Mouse (Mus musculus): ENCODE data around the gene Cdh23. TPM values are rescaled to one million over a fixed set of nuclear protein-coding genes. Genes with fewer than 3 reads are reported as not detected.

Gene Cdh23
- polyA plus RNA-seq, 1 experiment from 2014 or later: 6.8 TPM

GRCm38 (mm10) chr10:60422756-60423155, 273.5 kb downstream of the Cdh23 start:
- no peak overlapping the region for H3K4me3 ChIP-seq (replicated peaks; ENCODE audit: low read length)
- no peaks in the 10 kb centered on the region for H3K27me3 ChIP-seq (ENCODE audit: control insufficient read depth, insufficient read depth, low read length)
- H3K36me3 ChIP-seq (replicated peaks; ENCODE audit: control insufficient read depth, insufficient read depth): no peaks in the 10 kb centered on the region
- H3K4me2 ChIP-seq (replicated peaks): no peak overlapping the region
- WGBS: 55% methylated on average over 7 of the region's 7 CpGs
- H3K9me3 ChIP-seq (ENCODE audit: control insufficient read depth, low read length): peaks cover 12% of the 10 kb centered on the region
- H3K9ac ChIP-seq: no peak overlapping the region
- ATAC-seq (ENCODE audit: low FRiP score) (no peak), DNase-seq (ENCODE audit: low spot score) (no peak)
- H3K4me1 ChIP-seq (replicated peaks; ENCODE audit: control insufficient read depth, insufficient read depth, low read length): no peaks in the 10 kb centered on the region
- no peak overlapping the region for H3K27ac ChIP-seq

- H3K27me3 ChIP-seq (ENCODE audit: control insufficient read depth, insufficient read depth, low read length): no peaks in the 10 kb centered on the region
- ATAC-seq (ENCODE audit: low FRiP score): no peak
- 32% methylated on average over 4 of the region's 4 CpGs for WGBS
Observed at GRCm38 (mm10) chr10:60419624-60420023, 276.7 kb downstream of the Cdh23 start.

GRCm38 (mm10) chr10:60418137-60418536, 278.2 kb downstream of the Cdh23 start:
- no peaks in the 10 kb centered on the region for H3K9me3 ChIP-seq (ENCODE audit: control insufficient read depth, low read length)
- H3K27ac ChIP-seq: no peak overlapping the region
- 16% methylated on average over 3 of the region's 3 CpGs for WGBS
- H3K4me1 ChIP-seq (replicated peaks; ENCODE audit: control insufficient read depth, insufficient read depth, low read length): no peaks in the 10 kb centered on the region
- peak; percentile 85 for DNase-seq (ENCODE audit: low spot score)
- H3K9ac ChIP-seq: no peak overlapping the region
- H3K4me3 ChIP-seq (replicated peaks; ENCODE audit: low read length): no peak overlapping the region
- H3K36me3 ChIP-seq (replicated peaks; ENCODE audit: control insufficient read depth, insufficient read depth): no peaks in the 10 kb centered on the region
- H3K4me2 ChIP-seq (replicated peaks): no peak overlapping the region
- ATAC-seq (ENCODE audit: low FRiP score): peak; percentile 42; the same call in 1 of the 2 replicates
- no peaks in the 10 kb centered on the region for H3K27me3 ChIP-seq (ENCODE audit: control insufficient read depth, insufficient read depth, low read length)

More at GRCm38 (mm10) chr10:60419624-60420023, 276.7 kb downstream of the Cdh23 start:
- Histone ChIP-seq H3K9me3 (ENCODE audit: control insufficient read depth, low read length) (no peaks in the 10 kb centered on the region), H3K36me3 (replicated peaks; ENCODE audit: control insufficient read depth, insufficient read depth) (no peaks in the 10 kb centered on the region), H3K9ac (no peak overlapping the region), H3K27ac (no peak overlapping the region), H3K4me1 (replicated peaks; ENCODE audit: control insufficient read depth, insufficient read depth, low read length) (no peaks in the 10 kb centered on the region), H3K4me2 (replicated peaks) (no peak overlapping the region), H3K4me3 (replicated peaks; ENCODE audit: low read length) (no peak overlapping the region)
- DNase-seq (ENCODE audit: low spot score): no peak

GRCm38 (mm10) chr10:60417041-60417440, 279.2 kb downstream of the Cdh23 start:
- DNase-seq (ENCODE audit: low spot score) (no peak), ATAC-seq (ENCODE audit: low FRiP score) (no peak)
- no peak overlapping the region for H3K4me3 ChIP-seq (replicated peaks; ENCODE audit: low read length)
- WGBS: 92% methylated on average over 2 of the region's 2 CpGs
- H3K4me1 ChIP-seq (replicated peaks; ENCODE audit: control insufficient read depth, insufficient read depth, low read length): no peaks in the 10 kb centered on the region
- H3K36me3 ChIP-seq (replicated peaks; ENCODE audit: control insufficient read depth, insufficient read depth): no peaks in the 10 kb centered on the region
- H3K27me3 ChIP-seq (ENCODE audit: control insufficient read depth, insufficient read depth, low read length): no peaks in the 10 kb centered on the region
- H3K9me3 ChIP-seq (ENCODE audit: control insufficient read depth, low read length): no peaks in the 10 kb centered on the region
- H3K4me2 ChIP-seq (replicated peaks): no peak overlapping the region
- no peak overlapping the region for H3K9ac ChIP-seq
- no peak overlapping the region for H3K27ac ChIP-seq

GRCm38 (mm10) chr10:60413756-60414155, 282.5 kb downstream of the Cdh23 start:
- Histone ChIP-seq H3K27ac (no peak overlapping the region), H3K9ac (no peak overlapping the region), H3K4me1 (replicated peaks; ENCODE audit: control insufficient read depth, insufficient read depth, low read length) (no peaks in the 10 kb centered on the region), H3K4me2 (replicated peaks) (no peak overlapping the region), H3K9me3 (ENCODE audit: control insufficient read depth, low read length) (no peaks in the 10 kb centered on the region), H3K36me3 (replicated peaks; ENCODE audit: control insufficient read depth, insufficient read depth) (no peaks in the 10 kb centered on the region), H3K27me3 (ENCODE audit: control insufficient read depth, insufficient read depth, low read length) (0 out of 2 replicates have a peak, but pooled peaks cover 3% of the 10 kb centered on the region), H3K4me3 (replicated peaks; ENCODE audit: low read length) (no peak overlapping the region)
- WGBS: 85% methylated on average over 2 of the region's 2 CpGs
- ATAC-seq (ENCODE audit: low FRiP score) (no peak), DNase-seq (ENCODE audit: low spot score) (no peak)

- WGBS: 33% methylated on average over 5 of the region's 5 CpGs
- Histone ChIP-seq H3K27me3 (ENCODE audit: control insufficient read depth, insufficient read depth, low read length) (0 out of 2 replicates have a peak, but pooled peaks cover 3% of the 10 kb centered on the region), H3K9ac (no peak overlapping the region), H3K27ac (no peak overlapping the region), H3K9me3 (ENCODE audit: control insufficient read depth, low read length) (no peaks in the 10 kb centered on the region), H3K4me2 (replicated peaks) (no peak overlapping the region), H3K4me3 (replicated peaks; ENCODE audit: low read length) (no peak overlapping the region), H3K36me3 (replicated peaks; ENCODE audit: control insufficient read depth, insufficient read depth) (no peaks in the 10 kb centered on the region), H3K4me1 (replicated peaks; ENCODE audit: control insufficient read depth, insufficient read depth, low read length) (no peaks in the 10 kb centered on the region)
- DNase-seq (ENCODE audit: low spot score) (no peak), ATAC-seq (ENCODE audit: low FRiP score) (no peak)
Observed at GRCm38 (mm10) chr10:60411794-60412193, 284.5 kb downstream of the Cdh23 start.

GRCm38 (mm10) chr10:60407831-60408230, 288.5 kb downstream of the Cdh23 start:
- Histone ChIP-seq H3K4me1 (replicated peaks; ENCODE audit: control insufficient read depth, insufficient read depth, low read length) (no peaks in the 10 kb centered on the region), H3K9me3 (ENCODE audit: control insufficient read depth, low read length) (no peaks in the 10 kb centered on the region), H3K9ac (no peak overlapping the region), H3K27me3 (ENCODE audit: control insufficient read depth, insufficient read depth, low read length) (0 out of 2 replicates have a peak, but pooled peaks cover 3% of the 10 kb centered on the region), H3K36me3 (replicated peaks; ENCODE audit: control insufficient read depth, insufficient read depth) (no peaks in the 10 kb centered on the region), H3K27ac (no peak overlapping the region), H3K4me3 (replicated peaks; ENCODE audit: low read length) (no peak overlapping the region), H3K4me2 (replicated peaks) (no peak overlapping the region)
- DNase-seq (ENCODE audit: low spot score) (peak; percentile 85), ATAC-seq (ENCODE audit: low FRiP score) (no peak)
- 4% methylated on average over 5 of the region's 5 CpGs for WGBS

- H3K27ac ChIP-seq: no peak overlapping the region
- no peak overlapping the region for H3K4me2 ChIP-seq (replicated peaks)
- peak; percentile 18; the same call in 1 of the 2 replicates for ATAC-seq (ENCODE audit: low FRiP score)
- no peaks in the 10 kb centered on the region for H3K36me3 ChIP-seq (replicated peaks; ENCODE audit: control insufficient read depth, insufficient read depth)
- no peaks in the 10 kb centered on the region for H3K27me3 ChIP-seq (ENCODE audit: control insufficient read depth, insufficient read depth, low read length)
- WGBS: 42% methylated on average over 7 of the region's 7 CpGs
- no peak overlapping the region for H3K9ac ChIP-seq
- no peak overlapping the region for H3K4me3 ChIP-seq (replicated peaks; ENCODE audit: low read length)
- H3K4me1 ChIP-seq (replicated peaks; ENCODE audit: control insufficient read depth, insufficient read depth, low read length): no peaks in the 10 kb centered on the region
- no peaks in the 10 kb centered on the region for H3K9me3 ChIP-seq (ENCODE audit: control insufficient read depth, low read length)
- DNase-seq (ENCODE audit: low spot score): no peak
Observed at GRCm38 (mm10) chr10:60405460-60406177, 290.7 kb downstream of the Cdh23 start.

GRCm38 (mm10) chr10:60400507-60401295, 295.6 kb downstream of the Cdh23 start:
- Histone ChIP-seq H3K4me2 (replicated peaks) (peak overlapping the region; percentile 24), H3K9me3 (ENCODE audit: control insufficient read depth, low read length) (no peaks in the 10 kb centered on the region), H3K27me3 (ENCODE audit: control insufficient read depth, insufficient read depth, low read length) (no peaks in the 10 kb centered on the region), H3K4me3 (replicated peaks; ENCODE audit: low read length) (no peak overlapping the region), H3K36me3 (replicated peaks; ENCODE audit: control insufficient read depth, insufficient read depth) (no peaks in the 10 kb centered on the region), H3K4me1 (replicated peaks; ENCODE audit: control insufficient read depth, insufficient read depth, low read length) (0 out of 2 replicates have a peak, but pooled peaks cover 7% of the 10 kb centered on the region), H3K27ac (peak overlapping the region; percentile 56; the same call in 1 of the 2 replicates), H3K9ac (peak overlapping the region; percentile 39; the same call in 1 of the 2 replicates)
- ATAC-seq (ENCODE audit: low FRiP score): no peak
- no peak for DNase-seq (ENCODE audit: low spot score)
- WGBS: 74% methylated on average over 11 of the region's 11 CpGs

Measured in hindbrain, embryonic 14.5 days (tissue).